Mouse (Mus musculus) neutrophil, adult 65 days (primary cell): Measurements from ENCODE around the gene Ccnl1. TPM values are rescaled to one million over a fixed set of nuclear protein-coding genes. Genes with fewer than 3 reads are reported as not detected.

Experiments used
- total RNA-seq: library from RNA; stranded (reverse); gene quantifications from 2 replicates; pipeline ENCODE4 v1.2.4, GENCODE M21; 2023

Gene Ccnl1
- 659 and 746 TPM in 2 replicates for total RNA-seq

DNA sequence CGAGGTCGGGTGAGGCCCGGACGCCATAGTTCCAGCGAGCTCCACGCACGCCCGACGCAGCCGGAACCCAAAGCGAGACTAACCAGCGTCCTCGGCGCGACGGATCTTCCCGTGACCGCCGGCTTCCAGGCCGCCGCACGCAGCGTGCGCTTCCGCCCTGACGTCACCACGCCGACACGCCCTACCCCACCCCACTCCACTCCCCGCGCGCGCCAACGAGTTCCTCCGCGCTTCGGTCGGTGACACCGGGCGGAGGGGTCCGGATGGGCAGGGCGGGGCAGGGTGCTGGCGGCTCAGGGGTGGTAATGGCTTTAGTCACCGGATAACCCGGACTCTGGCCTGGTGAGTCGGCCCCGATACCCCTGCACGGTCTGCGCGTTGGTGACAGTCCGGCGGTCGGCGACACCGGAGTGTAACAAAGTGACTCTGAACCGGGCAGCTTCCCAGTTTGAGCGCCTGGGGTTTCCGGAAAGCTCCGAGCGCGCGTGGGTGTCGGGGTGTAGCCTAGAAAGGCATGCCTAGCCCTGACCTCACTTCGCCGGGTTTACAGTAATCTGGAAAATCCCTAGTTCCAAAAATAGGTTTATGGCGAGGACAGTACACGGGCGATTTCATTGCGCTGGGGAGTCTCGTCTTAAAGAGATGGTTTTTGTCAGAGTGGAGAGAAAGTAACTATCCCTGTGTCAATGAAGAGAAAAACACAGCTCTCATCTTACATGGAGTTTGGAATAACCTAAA lies at the start of gene Ccnl1:
Gene Ccnl1 (minus strand): TSS at position 148 of the 738 bp plus-strand sequence.

